Mouse (Mus musculus) embryonic facial prominence, embryonic 15.5 days (tissue): ENCODE results near the gene Coasy. TPM values are rescaled to one million over a fixed set of nuclear protein-coding genes. Genes with fewer than 3 reads are reported as not detected.

Source experiments
- ATAC-seq: fragments of 200-750 bp; cut with Nextera tagmentation; 2 replicates; pipeline ENCODE4 v1.8.0; 2017; ENCODE audit warnings: low read depth, moderate TSS enrichment; ENCODE audit not compliant: insufficient number of reproducible peaks, low FRiP score, low TSS enrichment
- H3K27ac ChIP-seq: fragments of 300-500 bp; sonication (generic); replicated peaks from 2 replicates; pipeline ENCODE4 v1.5.1; 2015; ENCODE audit warnings: mild to moderate bottlenecking, inconsistent platforms
- H3K27me3 ChIP-seq: fragments of 300-500 bp; sonication (generic); 2 replicates; pipeline ENCODE4 v1.6.1; 2015; ENCODE audit warnings: inconsistent platforms
- H3K36me3 ChIP-seq: fragments of 300-500 bp; sonication (generic); 2 replicates; pipeline ENCODE4 v1.6.1; 2015; ENCODE audit warnings: mild to moderate bottlenecking, inconsistent platforms
- H3K4me1 ChIP-seq: fragments of 300-500 bp; sonication (generic); 2 replicates; pipeline ENCODE4 v1.6.1; 2015; ENCODE audit warnings: inconsistent platforms
- H3K4me2 ChIP-seq: fragments of 300-500 bp; sonication (generic); replicated peaks from 2 replicates; pipeline ENCODE4 v1.6.1; 2015; ENCODE audit warnings: mild to moderate bottlenecking, inconsistent platforms
- H3K4me3 ChIP-seq: fragments of 300-500 bp; sonication (generic); replicated peaks from 2 replicates; pipeline ENCODE4 v1.5.1; 2015; ENCODE audit warnings: mild to moderate bottlenecking, inconsistent platforms
- H3K9ac ChIP-seq: fragments of 300-500 bp; sonication (generic); 2 replicates; pipeline ENCODE4 v1.6.1; 2015; ENCODE audit warnings: inconsistent platforms
- H3K9me3 ChIP-seq: fragments of 300-500 bp; sonication (generic); replicated peaks from 2 replicates; pipeline ENCODE4 v1.6.1; 2016; ENCODE audit warnings: inconsistent platforms
- WGBS: fragments of 180-500 bp; shearing (Covaris S2); methylation state at CpG from one replicate; pipeline ENCODE4 v1.1.7; 2015; 5-methylcytosine and 5-hydroxymethylcytosine counted together
- polyA plus RNA-seq: library from polyadenylated mRNA; unstranded; fragments of >200 nt; fragmentation: Nextera tagmentation; extraction: Ambion mirVana; gene quantifications from 2 replicates; pipeline ENCODE4 v1.2.1, GENCODE M21; 2015

Gene Coasy
- polyA plus RNA-seq, 1 experiment from 2014 or later, result 44.9 TPM

DNA sequence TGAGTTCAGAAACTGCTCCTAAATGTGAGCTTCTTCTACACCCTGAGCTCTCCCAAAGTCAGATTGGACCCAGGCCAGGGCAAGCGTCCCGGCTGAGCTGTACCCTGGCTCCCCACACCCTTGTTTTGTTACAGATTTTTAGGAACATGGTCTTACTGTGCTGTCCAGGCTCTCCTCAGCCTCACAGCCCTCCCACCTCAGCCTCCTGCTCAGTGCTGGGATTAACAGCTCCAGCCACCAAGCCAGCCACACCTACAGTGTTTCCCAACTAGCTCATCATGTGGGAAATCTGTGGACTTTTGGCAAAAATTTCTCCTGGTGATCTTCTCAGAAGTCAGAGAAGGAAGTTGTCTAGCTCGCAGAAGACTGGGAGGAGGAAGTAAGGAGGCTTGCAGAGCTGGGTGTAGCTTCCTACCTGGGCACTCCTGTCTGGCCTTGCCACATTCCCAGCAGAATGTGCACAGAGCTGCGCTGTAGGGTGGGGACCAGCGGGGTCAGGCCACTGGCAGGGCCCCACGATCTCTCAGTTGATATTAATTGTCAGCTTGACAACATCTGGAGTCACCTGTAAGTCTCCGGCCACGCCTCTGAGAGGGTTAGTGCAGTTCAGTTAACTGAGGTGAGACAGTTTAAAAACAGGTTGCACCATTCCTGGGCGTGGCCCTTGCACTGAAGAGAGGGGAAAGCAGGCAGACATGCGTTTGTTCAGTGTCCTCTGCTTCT lies 29.5 kb upstream of the Coasy start:
- H3K4me1 ChIP-seq, result peaks cover 13% of the 10 kb centered on the region
- H3K4me2 ChIP-seq, result no peak overlapping the region
- peaks cover 68% of the 10 kb centered on the region for H3K36me3 ChIP-seq
- H3K9ac ChIP-seq, result no peak overlapping the region
- no peak overlapping the region for H3K4me3 ChIP-seq
- no peaks in the 10 kb centered on the region for H3K9me3 ChIP-seq
- no peaks in the 10 kb centered on the region for H3K27me3 ChIP-seq
- peak overlapping the region; percentile 51 for H3K27ac ChIP-seq
- WGBS, result 77% methylated on average over 10 of the region's 10 CpGs
- ATAC-seq, result no peak

DNA sequence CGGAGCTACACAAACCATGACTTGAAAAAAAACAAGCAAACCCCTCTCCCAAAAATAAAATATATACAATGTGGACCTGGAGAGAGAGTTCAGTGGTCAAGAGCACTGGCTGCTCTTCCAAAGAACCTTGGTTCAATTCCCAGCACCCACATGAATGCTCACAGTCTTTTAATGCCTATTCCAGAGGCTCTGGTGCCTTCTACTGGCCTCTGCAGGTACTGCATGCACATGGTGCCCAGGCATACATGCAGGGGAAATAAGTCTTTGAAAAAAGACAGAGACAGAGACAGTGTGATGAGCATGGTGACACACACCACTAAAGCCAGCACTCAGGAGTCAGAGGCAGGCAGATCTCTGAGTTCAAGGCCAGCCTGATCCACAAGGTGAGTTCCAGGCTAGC lies 28.4 kb upstream of the Coasy start:
- H3K9me3 ChIP-seq, result no peaks in the 10 kb centered on the region
- H3K27ac ChIP-seq, result no peak overlapping the region
- H3K9ac ChIP-seq, result no peak overlapping the region
- H3K4me2 ChIP-seq, result no peak overlapping the region
- no peak overlapping the region for H3K4me3 ChIP-seq
- ATAC-seq, result no peak
- H3K4me1 ChIP-seq, result peaks cover 21% of the 10 kb centered on the region
- peaks cover 61% of the 10 kb centered on the region for H3K36me3 ChIP-seq
- no peaks in the 10 kb centered on the region for H3K27me3 ChIP-seq
- WGBS, result 100% methylated on average over 1 of the region's 1 CpGs

DNA sequence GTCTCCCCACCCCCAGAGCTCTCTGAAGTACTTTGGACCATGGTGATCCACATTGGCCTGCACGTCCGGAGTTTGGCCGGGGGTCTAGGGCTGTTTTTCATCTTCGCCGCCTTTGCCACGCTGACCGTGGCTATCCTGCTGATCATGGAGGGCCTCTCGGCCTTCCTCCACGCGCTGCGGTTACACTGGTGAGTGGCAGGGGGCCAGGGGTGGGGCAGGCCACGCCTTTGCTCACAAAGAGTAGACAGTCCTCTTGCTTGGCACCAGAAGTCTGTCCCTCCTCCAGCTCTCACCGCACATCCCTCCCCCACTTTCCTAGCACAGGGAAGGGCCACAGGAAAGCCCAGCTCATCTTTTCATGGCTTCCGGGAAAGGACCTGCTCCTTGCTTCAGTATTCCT lies 26.9 kb upstream of the Coasy start:
- Histone ChIP-seq H3K4me1 (peaks cover 35% of the 10 kb centered on the region), H3K9me3 (no peaks in the 10 kb centered on the region), H3K36me3 (peaks cover 47% of the 10 kb centered on the region), H3K27ac (no peak overlapping the region), H3K4me2 (no peak overlapping the region), H3K9ac (no peak overlapping the region), H3K27me3 (no peaks in the 10 kb centered on the region), H3K4me3 (no peak overlapping the region)
- 81% methylated on average over 14 of the region's 14 CpGs for WGBS
- no peak for ATAC-seq

DNA sequence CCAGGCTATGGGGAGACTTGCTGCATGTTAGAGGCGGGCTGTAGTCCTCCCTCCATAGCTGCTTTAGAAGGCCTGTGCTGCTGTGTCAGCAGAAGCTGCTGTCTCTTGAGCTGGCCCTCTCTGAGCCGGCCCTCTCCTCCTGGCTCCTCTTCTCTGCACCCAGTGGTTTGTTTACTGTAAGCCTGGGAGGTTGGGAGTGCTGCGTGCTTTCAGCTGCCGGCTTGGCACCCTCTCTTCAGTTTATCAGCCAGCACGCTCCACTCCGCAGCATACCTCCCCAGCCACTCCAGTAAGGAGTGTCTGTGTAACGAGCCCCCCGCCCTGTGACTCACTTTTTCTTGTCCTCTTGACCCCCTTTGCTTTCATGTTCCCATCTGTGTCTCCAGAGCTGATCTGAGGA lies 25.5 kb upstream of the Coasy start:
- H3K4me2 ChIP-seq, result no peak overlapping the region
- ATAC-seq, result no peak
- H3K27me3 ChIP-seq, result no peaks in the 10 kb centered on the region
- H3K36me3 ChIP-seq, result peaks cover 35% of the 10 kb centered on the region
- 46% methylated on average over 8 of the region's 8 CpGs for whole genome bisulfite sequencing
- peaks cover 48% of the 10 kb centered on the region for H3K4me1 ChIP-seq
- H3K9me3 ChIP-seq, result no peaks in the 10 kb centered on the region
- no peak overlapping the region for H3K4me3 ChIP-seq
- no peak overlapping the region for H3K9ac ChIP-seq
- peak overlapping the region; percentile 48 for H3K27ac ChIP-seq

DNA sequence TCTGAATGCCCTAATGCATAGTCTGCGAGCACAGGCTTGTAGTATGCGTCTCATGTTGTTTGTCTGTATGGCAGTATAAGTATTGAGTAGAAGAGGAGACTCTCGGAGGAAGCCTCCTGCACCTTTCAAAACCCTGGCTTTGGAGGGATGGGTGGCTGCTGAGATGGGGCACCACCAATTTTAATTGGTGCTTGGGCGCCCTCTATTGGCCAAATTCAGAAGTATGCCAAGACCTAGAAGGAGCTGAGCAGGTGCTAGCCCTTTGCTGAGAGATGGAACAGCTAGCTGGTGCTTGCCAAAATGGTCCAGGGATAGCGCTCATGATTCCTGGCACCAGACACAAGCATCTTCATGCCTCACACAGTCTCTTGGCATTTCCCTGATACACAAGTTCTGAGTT lies 24.5 kb upstream of the Coasy start:
- no peak overlapping the region; the same call in 1 of the 2 replicates for H3K27ac ChIP-seq
- no peak overlapping the region for H3K4me3 ChIP-seq
- H3K9ac ChIP-seq, result no peak overlapping the region
- no peaks in the 10 kb centered on the region for H3K9me3 ChIP-seq
- no peak for ATAC-seq
- peaks cover 58% of the 10 kb centered on the region for H3K4me1 ChIP-seq
- WGBS, result 29% methylated on average over 5 of the region's 5 CpGs
- H3K36me3 ChIP-seq, result peaks cover 35% of the 10 kb centered on the region
- H3K4me2 ChIP-seq, result no peak overlapping the region
- H3K27me3 ChIP-seq, result no peaks in the 10 kb centered on the region

DNA sequence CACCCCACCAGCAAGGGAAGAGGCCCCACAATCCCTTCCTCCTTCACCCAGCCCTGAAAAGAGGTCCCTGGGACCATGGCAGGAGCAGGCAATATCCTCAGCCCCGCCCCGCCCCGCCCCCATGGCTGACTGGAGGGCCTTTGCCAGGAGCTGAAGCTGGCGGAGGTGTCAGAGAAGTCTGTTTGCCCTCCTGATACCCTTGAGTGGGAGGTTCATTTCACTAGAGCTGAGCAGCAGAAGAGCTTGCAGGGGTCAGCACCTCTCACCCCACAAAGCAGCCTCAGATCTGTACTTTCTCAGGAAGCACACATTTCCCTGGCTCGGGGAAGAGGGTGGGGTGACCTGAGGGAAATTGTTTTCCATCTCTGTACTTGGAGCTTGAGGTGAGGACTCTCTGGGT lies 23.6 kb upstream of the Coasy start:
- Histone ChIP-seq H3K4me1 (peaks cover 66% of the 10 kb centered on the region), H3K4me2 (no peak overlapping the region), H3K9ac (no peak overlapping the region), H3K36me3 (peaks cover 26% of the 10 kb centered on the region), H3K27me3 (no peaks in the 10 kb centered on the region), H3K27ac (peak overlapping the region; percentile 31), H3K9me3 (no peaks in the 10 kb centered on the region), H3K4me3 (no peak overlapping the region)
- no peak for ATAC-seq
- WGBS, result 79% methylated on average over 5 of the region's 5 CpGs

DNA sequence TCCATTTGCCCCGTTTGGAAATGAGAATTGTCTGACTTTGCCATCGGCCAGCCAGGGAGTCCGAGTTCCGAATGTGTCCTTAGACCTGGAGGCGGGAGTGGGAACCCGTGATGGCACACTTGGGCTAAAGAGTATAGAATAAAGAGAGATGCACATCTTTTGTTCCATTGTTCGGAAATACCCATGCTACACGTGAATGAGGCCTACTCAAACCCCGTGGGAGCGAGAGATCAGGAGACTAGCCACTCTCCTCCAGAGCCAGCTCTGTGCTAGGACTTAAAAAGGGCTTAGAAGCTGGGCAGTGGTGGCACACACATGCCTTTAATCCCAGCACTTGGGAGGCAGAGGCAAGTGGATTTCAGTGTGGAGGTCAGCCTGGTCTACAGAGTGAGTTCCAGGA lies 22.9 kb upstream of the Coasy start:
- H3K27me3 ChIP-seq, result no peaks in the 10 kb centered on the region
- ATAC-seq, result no peak

DNA sequence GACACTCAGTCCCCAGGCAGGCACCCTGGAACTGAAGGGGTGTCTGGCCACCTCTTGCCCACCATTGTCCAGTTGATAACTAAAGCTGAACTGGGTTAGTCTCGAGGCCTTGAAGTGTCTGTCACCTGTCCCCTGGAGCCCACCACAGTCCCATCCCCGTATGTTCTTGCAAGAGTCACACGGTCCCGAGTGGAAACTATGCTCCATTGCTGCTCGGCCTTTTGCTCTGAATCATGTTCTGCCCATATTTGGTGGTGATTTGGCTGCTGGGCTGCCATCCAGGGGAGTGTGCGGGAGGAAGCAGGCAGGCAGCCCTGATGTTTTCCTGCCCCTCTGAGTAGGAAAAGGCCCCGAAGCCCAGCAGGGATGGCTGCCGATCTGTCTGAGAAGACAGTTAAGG lies 22.2 kb upstream of the Coasy start:
- Histone ChIP-seq H3K4me3 (no peak overlapping the region), H3K9me3 (no peaks in the 10 kb centered on the region), H3K4me1 (peaks cover 75% of the 10 kb centered on the region), H3K27me3 (no peaks in the 10 kb centered on the region), H3K36me3 (peaks cover 23% of the 10 kb centered on the region), H3K27ac (peak overlapping the region; percentile 93), H3K4me2 (no peak overlapping the region), H3K9ac (no peak overlapping the region)
- 0 out of 2 replicates have a peak, but pooled peaks have one; percentile 49 for ATAC-seq
- 31% methylated on average over 8 of the region's 8 CpGs for WGBS

More for the DNA sequence above, 22.9 kb upstream of the Coasy start:
- no peak overlapping the region for H3K4me3 ChIP-seq
- 84% methylated on average over 10 of the region's 10 CpGs for WGBS
- H3K4me2 ChIP-seq, result no peak overlapping the region
- no peaks in the 10 kb centered on the region for H3K9me3 ChIP-seq
- peaks cover 23% of the 10 kb centered on the region for H3K36me3 ChIP-seq
- H3K27ac ChIP-seq, result peak overlapping the region; percentile 93
- no peak overlapping the region for H3K9ac ChIP-seq
- H3K4me1 ChIP-seq, result peaks cover 74% of the 10 kb centered on the region

DNA sequence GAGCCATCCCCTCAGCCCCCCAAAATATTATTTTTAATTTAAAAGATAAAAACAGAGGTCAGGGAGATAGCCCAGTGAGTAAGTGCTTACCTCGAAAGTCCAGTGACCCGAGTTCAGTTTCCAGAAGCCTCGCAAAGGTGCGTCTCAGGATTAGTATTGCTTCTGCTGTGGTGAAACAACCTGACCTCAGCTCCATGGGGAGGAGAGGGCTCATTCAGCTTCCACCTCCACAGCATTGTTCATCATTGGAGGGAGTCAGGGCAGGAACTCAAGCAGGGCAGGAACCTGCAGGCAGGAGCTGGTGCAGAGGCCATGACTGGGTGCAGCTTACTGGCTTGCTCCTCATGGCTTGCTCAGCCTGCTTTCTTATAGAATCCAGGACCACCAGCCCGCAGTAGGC lies 21.3 kb upstream of the Coasy start:
- WGBS, result 85% methylated on average over 5 of the region's 5 CpGs
- Histone ChIP-seq H3K9ac (no peak overlapping the region), H3K4me2 (no peak overlapping the region), H3K27me3 (no peaks in the 10 kb centered on the region), H3K9me3 (no peaks in the 10 kb centered on the region), H3K27ac (peak overlapping the region; percentile 93), H3K4me1 (peaks cover 76% of the 10 kb centered on the region), H3K4me3 (no peak overlapping the region), H3K36me3 (peaks cover 15% of the 10 kb centered on the region; the same call in 1 of the 2 replicates)
- ATAC-seq, result no peak

DNA sequence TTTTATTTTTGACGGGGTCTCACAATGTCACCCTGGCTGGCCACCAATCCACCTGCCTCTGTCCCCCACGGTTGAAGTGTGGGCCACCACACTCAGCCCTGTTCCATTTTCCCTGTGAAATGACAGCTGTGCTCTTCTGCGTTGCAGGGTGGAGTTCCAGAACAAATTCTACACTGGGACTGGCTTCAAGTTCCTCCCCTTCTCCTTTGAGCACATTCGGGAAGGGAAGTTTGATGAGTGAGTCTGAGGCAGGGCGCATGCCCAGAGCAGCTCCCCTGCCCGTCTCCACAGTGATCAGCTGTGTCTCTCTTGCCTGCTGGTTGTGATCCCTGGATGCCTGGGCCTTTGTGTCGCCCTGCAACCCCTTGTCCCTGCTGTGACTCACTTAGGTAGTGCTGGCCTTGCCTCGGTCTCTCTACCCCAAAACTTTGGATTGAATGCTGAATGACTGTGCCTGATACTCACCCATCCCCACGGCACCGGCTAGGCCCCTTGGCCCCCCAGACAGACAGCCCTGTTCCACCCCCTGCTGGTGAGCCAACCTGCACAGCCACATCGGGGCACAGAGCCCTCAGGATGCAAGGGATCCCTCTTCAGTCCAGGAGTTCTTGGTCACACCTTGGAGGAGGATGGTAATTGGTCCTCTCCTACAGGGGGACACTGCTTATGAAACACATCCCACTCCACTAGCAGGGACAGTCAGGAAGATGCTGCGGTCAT lies 20.0 kb upstream of the Coasy start:
- peaks cover 80% of the 10 kb centered on the region for H3K4me1 ChIP-seq
- WGBS, result 67% methylated on average over 12 of the region's 12 CpGs
- peak overlapping the region; percentile 93 for H3K27ac ChIP-seq
- H3K4me2 ChIP-seq, result no peak overlapping the region
- H3K9me3 ChIP-seq, result no peaks in the 10 kb centered on the region
- no peak overlapping the region for H3K9ac ChIP-seq
- peaks cover 9% of the 10 kb centered on the region; the same call in 1 of the 2 replicates for H3K36me3 ChIP-seq
- no peaks in the 10 kb centered on the region for H3K27me3 ChIP-seq
- ATAC-seq, result no peak
- H3K4me3 ChIP-seq, result no peak overlapping the region

DNA sequence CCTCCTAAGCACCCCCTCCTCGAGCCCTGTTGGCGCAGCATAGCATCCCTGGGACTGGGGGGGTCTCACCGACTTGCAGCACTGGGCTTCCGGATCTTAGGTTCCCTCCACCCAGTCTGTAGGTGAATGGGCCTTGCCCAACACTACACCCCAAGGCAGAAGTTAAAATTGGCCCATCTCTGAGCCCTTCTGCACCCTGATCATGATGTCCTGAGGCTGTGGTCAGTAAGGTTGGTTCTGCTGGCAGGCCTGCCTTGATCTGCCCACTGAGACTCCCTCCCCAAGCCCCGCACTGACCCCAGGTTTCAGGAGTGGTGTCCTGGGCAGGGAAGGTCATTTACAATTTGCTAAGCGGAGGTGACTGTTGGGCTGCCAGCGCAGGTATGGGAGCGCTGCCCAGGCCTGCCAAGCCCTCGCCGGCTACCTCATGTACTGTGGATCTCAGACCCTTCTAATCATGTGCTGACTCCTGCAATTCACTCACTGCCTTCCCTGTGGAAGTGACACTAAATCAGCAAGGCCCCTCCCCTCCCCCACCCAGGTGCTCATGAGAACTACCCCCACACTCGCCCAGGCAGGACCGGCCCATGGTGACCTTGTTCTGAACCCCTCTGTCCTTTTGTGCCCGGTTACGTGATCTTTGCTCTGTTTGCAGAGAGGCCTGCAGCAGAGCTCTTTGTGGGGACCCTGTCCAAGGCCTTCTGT lies 19.2 kb upstream of the Coasy start:
- no peak overlapping the region for H3K9ac ChIP-seq
- ATAC-seq, result no peak
- H3K27me3 ChIP-seq, result no peaks in the 10 kb centered on the region
- WGBS, result 69% methylated on average over 14 of the region's 14 CpGs
- peak overlapping the region; percentile 93 for H3K27ac ChIP-seq
- H3K4me2 ChIP-seq, result no peak overlapping the region
- no peak overlapping the region for H3K4me3 ChIP-seq
- peaks cover 76% of the 10 kb centered on the region for H3K4me1 ChIP-seq
- peaks cover 6% of the 10 kb centered on the region; the same call in 1 of the 2 replicates for H3K36me3 ChIP-seq
- no peaks in the 10 kb centered on the region for H3K9me3 ChIP-seq
